Mouse (Mus musculus) olfactory bulb, adult 2 months (tissue): Measurements from ENCODE around the gene Cdk9.

ENCODE experiments used
- CTCF ChIP-seq: fragments of 200-500 bp; IDR thresholded peaks from 2 replicates; pipeline ENCODE4 v1.5.1; 2012; ENCODE audit warnings: low read depth, mild to moderate bottlenecking, low read length, moderate library complexity; ENCODE audit not compliant: insufficient read depth
- POLR2A ChIP-seq: fragments of 200-500 bp; IDR thresholded peaks from 2 replicates; pipeline ENCODE4 v1.6.1; 2012; ENCODE audit warnings: mild to moderate bottlenecking, low read depth, low read length, moderate library complexity; ENCODE audit not compliant: insufficient read depth

DNA sequence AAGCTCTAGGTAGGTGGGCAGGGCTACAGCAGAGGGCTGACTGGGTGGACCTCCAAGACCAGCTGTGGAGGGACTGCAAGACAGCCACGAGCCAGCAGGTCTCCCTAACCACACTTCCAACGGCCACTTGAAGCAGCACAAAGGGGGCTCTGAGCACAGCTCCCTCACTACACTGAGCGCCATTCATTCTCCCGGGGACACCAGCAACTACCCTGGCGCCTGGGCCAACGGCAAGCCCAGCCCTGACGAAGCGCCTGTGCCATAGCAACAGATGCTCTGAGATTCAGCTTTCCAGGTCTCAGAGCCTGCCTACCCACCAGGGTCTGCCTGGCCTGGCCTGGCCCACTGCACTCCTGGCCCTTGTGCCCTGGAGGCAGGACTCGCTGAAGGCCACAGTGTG, 5.9 kb upstream of the Cdk9 start:
- TF ChIP-seq CTCF (no peak), POLR2A (no peak)
